Mouse (Mus musculus) MEL (cell line): ENCODE results near the gene Gm6793.

Source experiments
- CTCF ChIP-seq, 3 experiments: IDR thresholded peaks in 2 of 3; conservative IDR thresholded peaks in 1 of 3; 2 replicates each; pipeline ENCODE4 v1.5.1; 2011 to 2012; ENCODE audit warnings: low read length in 3 of 3, low read depth in 2 of 3, mild to moderate bottlenecking in 2 of 3, improper control_type of control experiment in 1 of 3, inconsistent platforms in 1 of 3, mixed read lengths in 1 of 3, moderate library complexity in 1 of 3; ENCODE audit not compliant: control insufficient read depth in 1 of 3, insufficient read depth in 1 of 3, poor library complexity in 1 of 3, severe bottlenecking in 1 of 3
- E2F4 ChIP-seq: IDR thresholded peaks from 2 replicates; pipeline ENCODE4 v1.6.1; 2011; ENCODE audit warnings: low read depth, low read length, improper control_type of control experiment, borderline replicate concordance
- EP300 ChIP-seq, 2 experiments: IDR thresholded peaks; 2 replicates each; pipeline ENCODE4 v1.6.1; 2011; ENCODE audit warnings: improper control_type of control experiment in 2 of 2, low read length in 2 of 2, low read depth in 1 of 2, mild to moderate bottlenecking in 1 of 2
- ETS1 ChIP-seq: IDR thresholded peaks from 2 replicates; pipeline ENCODE4 v1.6.1; 2012; ENCODE audit warnings: low read depth, mild to moderate bottlenecking, inconsistent platforms, low read length, improper control_type of control experiment, moderate library complexity
- MAX ChIP-seq: IDR thresholded peaks from 2 replicates; pipeline ENCODE4 v1.6.1; 2011; ENCODE audit warnings: low read length, improper control_type of control experiment
- MAZ ChIP-seq: IDR thresholded peaks from 2 replicates; pipeline ENCODE4 v1.6.1; 2012; ENCODE audit warnings: low read depth, mild to moderate bottlenecking, inconsistent platforms, low read length, improper control_type of control experiment
- POLR2A ChIP-seq, 2 experiments: IDR thresholded peaks; 2 replicates each; pipeline ENCODE4 v1.6.1; 2011 to 2012; ENCODE audit warnings: low read length in 2 of 2, mild to moderate bottlenecking in 2 of 2, control low read depth in 1 of 2, improper control_type of control experiment in 1 of 2, low read depth in 1 of 2, moderate library complexity in 1 of 2; ENCODE audit not compliant: control insufficient read depth in 1 of 2, insufficient read depth in 1 of 2, poor library complexity in 1 of 2
- POLR2AphosphoS2 ChIP-seq: IDR thresholded peaks from 2 replicates; pipeline ENCODE4 v1.6.1; 2011; ENCODE audit warnings: low read length, improper control_type of control experiment
- SIN3A ChIP-seq: IDR thresholded peaks from 2 replicates; pipeline ENCODE4 v1.6.1; 2012; ENCODE audit warnings: low read length, improper control_type of control experiment, inconsistent platforms
- SMC3 ChIP-seq: IDR thresholded peaks from 2 replicates; pipeline ENCODE4 v1.6.1; 2011; ENCODE audit warnings: low read depth, low read length, improper control_type of control experiment
- TAL1 ChIP-seq: IDR thresholded peaks from 2 replicates; pipeline ENCODE4 v1.6.1; 2012; ENCODE audit warnings: mild to moderate bottlenecking, inconsistent platforms, low read length, moderate library complexity, mixed read lengths
- UBTF ChIP-seq: IDR thresholded peaks from 2 replicates; pipeline ENCODE4 v1.6.1; 2012; ENCODE audit warnings: low read depth, mild to moderate bottlenecking, inconsistent platforms, low read length, improper control_type of control experiment, moderate library complexity, borderline replicate concordance; ENCODE audit not compliant: insufficient read depth
- USF2 ChIP-seq, 2 experiments: IDR thresholded peaks; 2 replicates each; pipeline ENCODE4 v1.6.1; 2011 to 2012; ENCODE audit warnings: improper control_type of control experiment in 2 of 2, low read length in 2 of 2, borderline replicate concordance in 1 of 2, inconsistent platforms in 1 of 2, low read depth in 1 of 2, mild to moderate bottlenecking in 1 of 2; ENCODE audit not compliant: insufficient read depth in 1 of 2
- ZC3H11A ChIP-seq: IDR thresholded peaks from 2 replicates; pipeline ENCODE4 v1.6.1; 2012; ENCODE audit warnings: low read depth, mild to moderate bottlenecking, inconsistent platforms, low read length, improper control_type of control experiment

- TF ChIP-seq CTCF (IDR thresholded peaks at IDR 0.05 in 2 of 3, conservative IDR thresholded peaks at IDR 0.05 in 1 of 3; ENCODE audit: control insufficient read depth in 1 of 3, insufficient read depth in 1 of 3, low read depth in 2 of 3, low read length in 3 of 3, poor library complexity in 1 of 3, severe bottlenecking in 1 of 3) (no peak), SMC3 (no peak), EP300 (IDR thresholded peaks at IDR 0.05; ENCODE audit: low read depth in 1 of 2, low read length in 2 of 2) (no peak), POLR2A (IDR thresholded peaks at IDR 0.05; ENCODE audit: control insufficient read depth in 1 of 2, insufficient read depth in 1 of 2, low read depth in 1 of 2, low read length in 2 of 2, poor library complexity in 1 of 2) (no peak), TAL1 (no peak), SIN3A (no peak), MAZ (no peak), ZC3H11A (no peak), POLR2AphosphoS2 (no peak), USF2 (IDR thresholded peaks at IDR 0.05; ENCODE audit: borderline replicate concordance in 1 of 2, insufficient read depth in 1 of 2, low read depth in 1 of 2, low read length in 2 of 2) (no peak), MAX (no peak), E2F4 (no peak), UBTF (no peak), ETS1 (no peak)
Observed at GRCm38 (mm10) chr8:112009558-112009957, 5.3 kb downstream of the Gm6793 start.
